Mouse (Mus musculus) kidney, adult 8-10 months (tissue): Measurements from ENCODE around the gene Rbm15b.

Source experiments
- DNase-seq, 2 experiments: peaks; one replicate each; pipeline ENCODE4 v3.0.0; 2022

Rbm15b gene

DNA sequence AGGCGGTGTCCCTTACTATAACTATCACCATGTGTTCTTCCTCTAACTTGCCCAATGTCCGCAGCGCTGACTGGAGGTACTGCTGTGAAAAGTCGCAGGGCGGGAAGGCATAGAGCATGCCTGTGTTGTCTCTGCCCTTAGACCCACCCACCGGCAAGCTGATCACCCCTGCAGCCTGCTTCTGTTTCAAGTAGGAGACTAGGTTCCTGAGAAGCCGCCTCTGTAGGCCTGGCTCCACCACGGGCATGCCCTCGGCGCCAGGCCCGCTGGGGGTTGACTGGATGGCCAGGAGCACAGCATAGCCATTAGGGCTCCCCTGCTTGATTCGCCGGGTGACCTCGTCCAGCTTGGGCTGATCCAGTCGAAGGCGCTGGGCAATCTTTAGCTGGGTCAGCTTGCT is 2.9 kb downstream of the Rbm15b start:
- DNase-seq: no peak

DNA sequence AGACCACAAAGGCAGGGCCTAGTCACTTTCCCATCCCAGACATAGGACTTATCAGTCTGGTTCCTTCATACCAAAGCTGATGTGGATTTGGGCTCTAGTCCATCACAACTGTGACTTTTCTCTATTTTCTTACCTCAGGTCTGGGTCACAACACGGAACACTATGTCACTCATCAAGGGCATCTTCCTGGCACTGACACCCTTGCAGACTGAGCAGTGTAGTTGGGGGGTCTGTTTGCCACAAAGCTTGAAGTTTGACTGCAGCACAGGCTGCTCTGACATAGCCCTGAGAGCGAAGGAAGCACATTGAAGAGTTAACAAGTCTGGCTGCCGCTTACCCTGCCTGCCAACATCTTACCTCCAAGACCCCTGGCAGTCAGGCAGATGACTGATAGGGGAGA is 4.1 kb downstream of the Rbm15b start:
- no peak for DNase-seq

DNA sequence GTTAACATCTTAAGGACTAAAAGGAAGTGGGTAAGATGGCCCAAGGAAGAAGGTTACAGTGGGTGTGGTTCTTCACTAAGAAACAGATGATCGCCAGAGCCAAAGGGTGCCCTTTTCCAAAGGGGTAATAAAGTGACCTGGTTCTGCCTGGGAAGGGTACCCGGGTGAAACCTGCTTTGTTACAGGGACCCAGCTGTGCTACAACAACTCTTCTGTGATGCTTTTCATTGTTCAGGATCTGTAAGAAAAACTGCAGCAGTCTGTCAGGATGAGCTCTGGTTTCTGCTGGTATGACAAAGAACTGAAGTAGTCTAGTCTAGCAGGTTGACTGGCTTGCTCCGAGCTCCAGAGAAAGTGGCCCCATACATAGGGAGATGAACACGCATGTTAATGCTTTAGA is 5.1 kb downstream of the Rbm15b start:
- DNase-seq: no peak

DNA sequence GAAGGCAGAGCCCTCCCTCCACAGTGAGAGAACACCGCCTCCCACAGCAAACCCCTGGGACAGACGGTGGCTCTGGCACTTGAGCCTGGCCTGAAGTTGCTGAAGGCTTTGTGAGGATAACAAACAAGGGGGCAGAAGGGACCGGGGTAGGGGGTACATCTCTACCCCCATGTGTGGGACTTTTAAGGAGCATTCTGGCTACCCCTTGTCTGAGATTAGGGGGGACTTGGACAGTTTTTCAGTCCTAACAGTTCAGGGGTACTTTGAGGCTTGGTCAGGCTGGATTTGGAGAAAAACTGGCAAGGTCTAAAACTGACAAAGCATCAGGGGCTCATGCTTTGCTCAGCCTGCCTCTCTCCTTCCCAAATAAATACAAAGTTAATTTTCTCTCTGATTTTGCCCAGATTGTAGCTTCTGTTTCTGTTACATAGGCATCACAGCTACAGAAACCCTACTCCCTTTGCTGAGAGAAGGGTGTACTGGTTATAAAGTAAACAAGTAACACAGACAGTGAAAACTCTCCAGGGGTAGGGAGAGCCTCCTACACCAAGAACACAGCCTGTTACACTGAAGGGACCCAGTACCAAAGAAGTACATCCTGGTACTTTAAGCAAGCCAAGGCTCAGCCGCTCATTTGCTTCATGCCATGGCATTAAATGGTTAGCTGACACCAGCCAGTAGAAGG is 6.0 kb downstream of the Rbm15b start:
- no peak for DNase-seq

DNA sequence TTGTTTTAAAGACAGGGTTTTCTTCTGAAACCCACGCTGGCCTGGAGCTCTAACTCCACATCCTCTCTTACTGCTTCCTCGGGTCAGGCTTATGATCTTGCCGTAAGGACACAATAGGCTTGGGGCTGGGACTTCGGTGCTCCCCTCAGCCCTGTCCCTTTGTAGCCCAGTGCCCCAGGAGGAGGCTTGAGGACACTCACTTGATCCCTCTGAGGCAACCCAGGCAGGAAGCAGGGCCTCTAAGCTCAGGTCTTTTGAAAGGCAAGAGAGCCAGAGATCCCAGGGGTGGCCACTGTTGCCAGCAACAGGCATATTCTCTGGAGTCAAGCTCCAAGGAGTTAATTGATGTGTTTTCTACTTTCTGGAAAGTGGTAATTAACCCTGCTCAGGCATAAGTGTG is 7.8 kb downstream of the Rbm15b start:
- DNase-seq: no peak

DNA sequence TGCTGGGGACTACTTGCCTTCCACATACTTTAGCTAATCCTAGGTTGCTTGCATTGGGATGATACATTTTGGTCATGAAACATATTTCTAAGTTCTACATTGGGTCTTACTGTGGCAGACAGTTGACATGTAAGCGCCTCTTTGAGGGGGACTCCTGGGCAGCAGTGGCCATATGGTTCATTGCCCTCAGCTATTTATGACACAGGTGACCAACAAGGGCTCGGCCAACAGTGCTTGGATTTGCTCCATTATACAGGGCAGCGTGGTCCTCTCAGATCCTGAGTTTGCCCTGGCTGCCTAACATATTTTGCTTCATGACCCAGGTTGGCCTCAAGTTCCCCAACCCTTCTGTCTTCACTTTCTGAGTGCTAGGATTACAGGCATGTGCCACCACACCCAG is 10.6 kb downstream of the Rbm15b start:
- no peak for DNase-seq

DNA sequence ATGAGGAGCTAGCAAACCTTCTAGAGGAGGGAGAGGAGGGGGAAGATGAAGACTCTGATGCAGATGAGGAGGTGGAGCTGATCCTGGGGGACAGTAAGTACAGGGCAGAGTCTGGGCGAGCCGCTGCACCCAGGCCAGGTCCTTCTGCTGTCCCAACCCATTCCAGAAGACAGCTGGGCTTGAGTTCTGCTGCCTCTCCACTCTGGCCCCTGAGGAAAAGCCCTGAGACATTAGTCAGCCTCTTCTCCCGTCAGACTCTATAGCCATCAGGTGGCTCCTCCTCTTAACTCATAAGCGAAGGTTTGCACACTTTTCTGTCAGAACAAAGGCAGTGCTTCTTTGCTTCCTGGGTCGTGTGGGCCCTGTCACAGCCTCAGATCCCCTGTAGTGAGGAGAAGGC is 13.0 kb downstream of the Rbm15b start:
- DNase-seq: no peak

DNA sequence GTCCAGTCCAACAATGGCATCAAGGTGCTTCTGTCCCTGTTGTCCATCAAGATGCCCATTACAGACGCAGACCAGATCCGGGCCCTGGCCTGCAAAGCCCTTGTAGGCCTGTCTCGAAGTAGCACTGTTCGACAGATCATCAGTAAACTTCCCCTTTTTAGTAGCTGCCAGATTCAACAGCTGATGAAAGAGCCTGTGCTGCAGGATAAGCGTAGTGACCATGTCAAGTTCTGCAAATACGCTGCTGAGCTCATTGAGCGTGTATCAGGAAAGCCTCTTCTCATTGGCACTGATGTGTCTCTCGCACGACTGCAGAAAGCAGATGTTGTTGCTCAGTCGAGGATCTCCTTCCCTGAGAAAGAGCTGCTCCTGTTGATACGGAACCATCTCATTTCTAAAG is 29.2 kb downstream of the Rbm15b start:
- no peak for DNase-seq

DNA sequence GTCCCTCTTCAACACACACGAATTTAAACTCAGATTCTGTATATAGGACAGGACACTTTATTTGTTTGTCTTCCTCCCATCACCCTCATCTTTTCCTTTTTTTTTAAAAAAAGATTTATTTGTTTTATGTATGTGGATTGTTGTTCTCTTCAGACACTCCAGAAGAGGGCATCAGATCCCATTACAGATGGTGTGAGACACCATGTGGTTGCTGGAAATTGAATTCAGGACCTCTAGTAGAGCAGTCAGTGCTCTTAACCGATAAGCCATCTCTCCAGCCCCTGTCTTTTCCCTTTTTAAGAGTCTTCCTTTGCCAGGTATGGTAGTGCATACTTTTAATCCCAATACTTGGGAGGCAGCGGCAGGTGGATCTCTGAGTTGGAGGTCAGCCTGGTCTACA is 30.6 kb downstream of the Rbm15b start:
- no peak for DNase-seq

DNA sequence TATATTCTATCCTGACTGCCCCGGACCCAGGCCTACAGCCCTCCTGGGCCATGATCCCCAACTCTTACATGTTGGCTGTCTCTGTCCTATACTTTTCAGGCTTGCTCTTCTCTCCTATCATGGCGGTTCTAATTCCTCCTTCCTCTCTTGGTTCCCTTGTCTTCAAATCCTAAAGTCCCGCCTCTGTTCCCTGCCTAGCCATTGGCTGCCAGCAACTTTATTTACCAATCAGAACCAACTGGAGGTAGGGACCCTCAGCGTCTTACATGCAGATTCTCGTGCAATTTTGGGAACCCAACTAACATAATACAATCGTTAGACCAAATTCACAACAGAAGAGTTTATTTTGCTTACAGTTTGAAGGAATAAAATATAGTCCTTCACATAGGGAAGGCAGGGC is 44.4 kb downstream of the Rbm15b start:
- no peak for DNase-seq

DNA sequence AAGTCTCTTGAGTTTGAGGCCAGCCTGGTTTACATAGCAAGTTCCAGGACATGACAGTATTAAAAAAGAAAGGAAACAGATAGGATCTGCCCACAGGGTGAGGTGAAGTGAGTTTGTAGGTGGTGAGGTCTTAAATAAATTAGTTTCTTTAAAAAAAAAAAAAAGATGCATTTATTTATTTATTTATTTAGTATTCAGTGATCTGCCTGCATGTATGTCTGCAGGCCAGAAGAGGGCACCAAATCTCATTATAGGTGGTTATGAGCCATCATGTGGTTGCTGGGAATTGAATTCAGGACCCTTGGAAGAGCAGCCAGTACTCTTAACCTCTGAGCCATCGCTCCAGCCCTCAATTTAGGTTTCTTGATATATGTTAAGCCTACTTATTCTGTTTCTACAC is 46.7 kb downstream of the Rbm15b start:
- DNase-seq: no peak
